Mouse (Mus musculus) liver, embryonic 16.5 days (tissue): ENCODE measurements around the gene Gm20696. TPM values are rescaled to one million over a fixed set of nuclear protein-coding genes. Genes with fewer than 3 reads are reported as not detected.

Experiments used
- ATAC-seq: fragments of 200-750 bp; cut with Nextera tagmentation; 2 replicates; pipeline ENCODE4 v1.8.0; 2017; ENCODE audit warnings: low read depth, mild to moderate bottlenecking, moderate number of reproducible peaks, moderate library complexity
- H3K27ac ChIP-seq: fragments of 300-500 bp; sonication (generic); 2 replicates; pipeline ENCODE4 v1.5.1; 2014; ENCODE audit warnings: mild to moderate bottlenecking, low read length
- H3K27me3 ChIP-seq: fragments of 300-500 bp; sonication (generic); 2 replicates; pipeline ENCODE4 v1.6.1; 2014; ENCODE audit warnings: low read depth, low read length, mixed read lengths; ENCODE audit not compliant: control insufficient read depth, insufficient read depth
- H3K36me3 ChIP-seq: fragments of 300-500 bp; sonication (generic); 2 replicates; pipeline ENCODE4 v1.6.1; 2014; ENCODE audit warnings: mild to moderate bottlenecking; ENCODE audit not compliant: control insufficient read depth, insufficient read depth
- H3K4me1 ChIP-seq: fragments of 300-500 bp; sonication (generic); 2 replicates; pipeline ENCODE4 v1.6.1; 2014; ENCODE audit warnings: low read depth, low read length, mixed read lengths; ENCODE audit not compliant: control insufficient read depth
- H3K4me2 ChIP-seq: fragments of 300-500 bp; sonication (generic); 2 replicates; pipeline ENCODE4 v1.6.1; 2014; ENCODE audit warnings: low read depth, low read length, mixed read lengths
- H3K4me3 ChIP-seq: fragments of 300-500 bp; sonication (generic); 2 replicates; pipeline ENCODE4 v1.5.1; 2014; ENCODE audit warnings: low read depth, mild to moderate bottlenecking, low read length
- H3K9ac ChIP-seq: fragments of 300-500 bp; sonication (generic); 2 replicates; pipeline ENCODE4 v1.6.1; 2014; ENCODE audit warnings: low read depth, low read length
- H3K9me3 ChIP-seq: fragments of 300-500 bp; sonication (generic); replicated peaks from 2 replicates; pipeline ENCODE4 v1.6.1; 2016; ENCODE audit warnings: low read length; ENCODE audit not compliant: control insufficient read depth
- WGBS: fragments of 180-500 bp; shearing (Covaris S2); extraction: QIAGEN DNeasy Blood & Tissue Kit; methylation state at CpG from one replicate; pipeline ENCODE4 v1.1.7; 2014; ENCODE audit not compliant: insufficient replicate concordance; 5-methylcytosine and 5-hydroxymethylcytosine counted together
- polyA plus RNA-seq: library from polyadenylated mRNA; unstranded; fragments of >200 nt; fragmentation: Nextera tagmentation; extraction: Ambion mirVana; gene quantifications from 2 replicates; pipeline ENCODE4 v1.2.1, GENCODE M21; 2015

The Gm20696 gene
- polyA plus RNA-seq, 1 experiment from 2014 or later, result 0.35 TPM

- H3K4me2 ChIP-seq, result no peak overlapping the region
- WGBS, result 66% methylated on average over 9 of the region's 9 CpGs
- H3K4me1 ChIP-seq, result peaks cover 6% of the 10 kb centered on the region
- no peaks in the 10 kb centered on the region for H3K36me3 ChIP-seq
- H3K9me3 ChIP-seq, result no peaks in the 10 kb centered on the region
- ATAC-seq, result no peak
- H3K9ac ChIP-seq, result no peak overlapping the region
- H3K27ac ChIP-seq, result no peak overlapping the region
- H3K27me3 ChIP-seq, result no peaks in the 10 kb centered on the region
- H3K4me3 ChIP-seq, result no peak overlapping the region
These were observed 30.5 kb downstream of the Gm20696 start for GRCm38 (mm10) chr6:99636121-99636520.

- ATAC-seq, result no peak
- no peak overlapping the region for H3K27ac ChIP-seq
- no peaks in the 10 kb centered on the region for H3K36me3 ChIP-seq
- H3K4me2 ChIP-seq, result no peak overlapping the region
- no peaks in the 10 kb centered on the region for H3K27me3 ChIP-seq
- H3K9ac ChIP-seq, result no peak overlapping the region
- H3K4me3 ChIP-seq, result no peak overlapping the region
- 59% methylated on average over 32 of the region's 32 CpGs for WGBS
- H3K9me3 ChIP-seq, result no peaks in the 10 kb centered on the region
- peaks cover 5% of the 10 kb centered on the region for H3K4me1 ChIP-seq
These were observed 34.2 kb downstream of the Gm20696 start for GRCm38 (mm10) chr6:99632121-99632980.

DNA sequence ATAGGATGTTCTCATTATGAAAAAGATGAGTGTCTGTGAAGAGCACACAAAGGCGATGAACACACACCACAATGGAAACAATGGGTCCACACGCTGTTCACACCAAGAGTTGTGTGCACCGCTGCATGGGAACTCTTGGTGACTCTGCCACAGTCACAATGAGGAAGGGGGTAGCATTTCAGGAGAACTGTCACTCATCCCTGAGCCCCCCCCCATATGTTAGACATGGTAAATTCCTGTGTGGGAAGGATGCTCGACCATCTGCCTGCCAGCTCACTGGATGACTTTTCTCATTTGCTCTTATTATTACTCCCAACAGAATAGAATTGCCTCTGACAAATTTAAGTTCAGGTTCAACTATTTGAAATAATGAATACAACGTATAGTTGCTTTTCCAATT lies 35.0 kb downstream of the Gm20696 start:
- no peak for ATAC-seq
- H3K27me3 ChIP-seq, result no peaks in the 10 kb centered on the region
- no peaks in the 10 kb centered on the region for H3K36me3 ChIP-seq
- H3K4me1 ChIP-seq, result no peaks in the 10 kb centered on the region; the same call in 1 of the 2 replicates
- no peak overlapping the region for H3K27ac ChIP-seq
- H3K4me2 ChIP-seq, result no peak overlapping the region
- no peaks in the 10 kb centered on the region for H3K9me3 ChIP-seq
- no peak overlapping the region for H3K4me3 ChIP-seq
- 72% methylated on average over 5 of the region's 5 CpGs for WGBS
- no peak overlapping the region for H3K9ac ChIP-seq

DNA sequence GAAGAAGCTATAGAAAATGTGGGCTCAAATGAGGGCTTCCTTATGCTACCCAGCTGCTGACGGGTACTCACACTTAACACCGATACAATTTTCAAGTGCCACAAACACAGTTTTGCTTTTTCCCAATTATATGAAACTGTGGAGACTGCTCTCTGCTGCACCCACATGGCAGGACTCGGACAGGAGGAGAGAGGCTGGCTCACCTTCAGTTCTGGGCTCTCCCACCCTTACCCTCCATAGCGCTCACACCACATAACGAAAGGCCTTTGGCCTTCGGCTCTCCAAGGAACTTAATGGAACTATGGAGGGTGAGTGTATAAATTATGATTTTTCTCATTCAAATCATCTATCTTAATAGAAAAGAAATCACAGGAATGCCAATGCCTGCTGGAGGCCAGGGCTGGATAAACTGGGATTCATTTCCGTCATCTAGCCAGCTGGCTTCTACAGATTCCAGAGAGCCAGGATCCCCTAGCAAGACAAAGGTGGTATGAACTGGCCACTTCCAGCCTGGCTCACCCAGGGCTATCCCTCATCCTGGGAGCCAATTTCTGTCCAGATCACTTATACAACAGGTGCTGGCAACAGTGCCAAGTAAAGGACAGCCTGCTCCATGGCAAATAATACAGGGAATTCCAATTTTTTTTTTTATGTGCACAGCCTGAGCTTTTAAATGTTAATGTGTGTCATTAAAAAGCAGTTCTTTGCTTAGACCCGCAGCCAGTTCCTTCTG lies 36.7 kb downstream of the Gm20696 start:
- Histone ChIP-seq H3K27ac (no peak overlapping the region), H3K4me2 (no peak overlapping the region), H3K9me3 (no peaks in the 10 kb centered on the region), H3K36me3 (no peaks in the 10 kb centered on the region), H3K4me3 (no peak overlapping the region), H3K4me1 (no peaks in the 10 kb centered on the region), H3K27me3 (no peaks in the 10 kb centered on the region), H3K9ac (no peak overlapping the region)
- WGBS, result 72% methylated on average over 8 of the region's 8 CpGs
- ATAC-seq, result no peak

DNA sequence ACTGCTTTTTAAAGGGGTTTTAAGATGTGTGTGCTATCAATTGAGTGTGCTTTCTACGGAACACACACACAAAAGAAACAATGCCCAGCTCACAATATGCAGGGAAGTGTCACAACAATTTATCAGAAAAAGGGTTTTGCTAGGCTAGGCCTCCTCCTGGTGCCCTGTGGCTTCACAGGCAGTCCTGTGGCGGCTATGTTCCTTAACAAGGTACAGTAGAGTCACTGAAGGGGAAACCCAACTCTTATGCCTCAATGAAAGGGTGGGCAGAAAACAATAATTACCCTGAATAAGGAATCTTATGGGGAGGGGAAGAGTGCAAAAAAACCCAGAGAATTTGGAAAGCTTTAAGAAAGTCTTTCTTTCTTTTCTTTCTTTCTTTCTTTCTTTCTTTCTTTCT lies 40.2 kb downstream of the Gm20696 start:
- WGBS, result 55% methylated on average over 2 of the region's 2 CpGs
- H3K4me3 ChIP-seq, result no peak overlapping the region
- no peak for ATAC-seq
- no peak overlapping the region for H3K27ac ChIP-seq
- H3K9ac ChIP-seq, result no peak overlapping the region
- H3K36me3 ChIP-seq, result no peaks in the 10 kb centered on the region
- H3K27me3 ChIP-seq, result no peaks in the 10 kb centered on the region
- H3K4me2 ChIP-seq, result no peak overlapping the region
- no peaks in the 10 kb centered on the region for H3K4me1 ChIP-seq
- H3K9me3 ChIP-seq, result no peaks in the 10 kb centered on the region

DNA sequence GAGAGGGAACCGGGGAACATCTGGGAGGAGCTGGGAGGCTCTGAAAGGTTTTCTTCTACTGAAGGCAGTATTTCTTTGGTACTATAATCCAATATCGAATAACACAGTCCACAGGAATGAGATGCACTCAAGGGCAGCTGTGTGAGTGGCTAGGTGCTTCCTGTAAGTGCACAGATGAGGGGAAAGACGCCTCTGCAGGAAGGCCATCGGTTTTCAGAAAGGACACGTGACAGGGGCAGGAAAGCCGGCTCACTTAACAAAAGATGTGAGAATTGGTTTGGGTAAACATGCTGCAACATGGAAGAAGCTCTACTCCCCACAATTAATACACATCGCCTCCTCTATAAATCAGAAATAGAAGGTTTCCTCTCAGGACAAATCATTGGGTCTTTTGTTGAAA lies 40.8 kb downstream of the Gm20696 start:
- Histone ChIP-seq H3K9ac (no peak overlapping the region), H3K36me3 (no peaks in the 10 kb centered on the region), H3K9me3 (no peaks in the 10 kb centered on the region), H3K27me3 (no peaks in the 10 kb centered on the region), H3K27ac (0 out of 2 replicates have a peak overlapping the region, but pooled peaks have one; percentile 7), H3K4me2 (no peak overlapping the region), H3K4me3 (no peak overlapping the region), H3K4me1 (no peaks in the 10 kb centered on the region)
- no peak for ATAC-seq
- WGBS, result 29% methylated on average over 7 of the region's 7 CpGs

DNA sequence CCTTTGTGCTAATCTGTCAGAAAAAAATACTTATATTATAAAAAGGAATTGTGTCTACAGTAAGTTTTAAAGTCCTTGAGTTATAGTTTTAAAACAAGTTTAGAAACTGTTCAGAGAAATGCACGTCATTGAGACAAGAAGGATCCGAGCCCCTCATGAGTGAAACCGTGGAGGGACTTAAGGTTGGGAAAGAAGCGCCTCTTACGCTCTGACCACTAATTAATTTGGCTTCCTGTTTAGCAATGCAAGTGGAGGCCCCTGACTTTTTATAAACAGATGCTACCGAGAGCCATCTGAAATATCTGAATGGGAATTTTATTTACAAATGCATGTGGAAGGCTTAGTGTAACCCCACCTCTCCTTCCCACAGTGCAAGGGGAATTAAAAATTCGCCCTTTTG lies 41.3 kb downstream of the Gm20696 start:
- 43% methylated on average over 7 of the region's 7 CpGs for WGBS
- ATAC-seq, result no peak

DNA sequence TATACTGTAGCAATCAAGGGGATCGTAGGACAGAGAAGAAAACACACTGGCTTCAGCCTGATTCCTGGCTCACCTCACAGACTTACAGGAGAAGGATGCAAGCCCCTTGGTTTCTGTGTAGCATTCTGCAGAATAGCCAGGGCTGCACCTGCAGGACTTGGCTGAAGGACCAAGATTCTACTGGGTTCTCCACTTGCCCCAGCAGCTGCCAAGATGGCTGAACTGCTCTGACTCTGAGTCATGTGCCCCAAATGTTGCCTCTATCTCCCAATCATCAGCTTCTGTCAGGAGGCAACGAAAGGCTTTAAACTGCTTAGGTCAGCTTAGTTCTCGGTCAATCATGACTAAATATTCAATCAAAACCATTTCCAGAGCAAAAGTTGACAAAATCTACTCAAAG lies 42.1 kb downstream of the Gm20696 start:
- Histone ChIP-seq H3K4me2 (no peak overlapping the region), H3K27ac (no peak overlapping the region), H3K9me3 (no peaks in the 10 kb centered on the region), H3K9ac (no peak overlapping the region), H3K36me3 (no peaks in the 10 kb centered on the region), H3K4me3 (no peak overlapping the region), H3K4me1 (no peaks in the 10 kb centered on the region), H3K27me3 (no peaks in the 10 kb centered on the region)
- ATAC-seq, result no peak
- WGBS, result 55% methylated on average over 3 of the region's 3 CpGs

More for the DNA sequence above, 41.3 kb downstream of the Gm20696 start:
- Histone ChIP-seq H3K27ac (0 out of 2 replicates have a peak overlapping the region, but pooled peaks have one; percentile 7), H3K36me3 (no peaks in the 10 kb centered on the region), H3K9me3 (no peaks in the 10 kb centered on the region), H3K27me3 (no peaks in the 10 kb centered on the region), H3K4me3 (no peak overlapping the region), H3K4me2 (no peak overlapping the region), H3K9ac (no peak overlapping the region), H3K4me1 (no peaks in the 10 kb centered on the region)

- H3K9me3 ChIP-seq, result no peaks in the 10 kb centered on the region
- H3K27me3 ChIP-seq, result no peaks in the 10 kb centered on the region
- 36% methylated on average over 6 of the region's 6 CpGs for WGBS
- H3K4me2 ChIP-seq, result no peak overlapping the region
- H3K4me1 ChIP-seq, result no peaks in the 10 kb centered on the region
- H3K36me3 ChIP-seq, result no peaks in the 10 kb centered on the region
- no peak for ATAC-seq
- H3K4me3 ChIP-seq, result no peak overlapping the region
- no peak overlapping the region for H3K27ac ChIP-seq
- no peak overlapping the region for H3K9ac ChIP-seq
These were observed 43.0 kb downstream of the Gm20696 start for GRCm38 (mm10) chr6:99623641-99624040.
